Mouse (Mus musculus) ES-Bruce4 (cell line): ENCODE data around the gene Slu7. TPM values are rescaled to one million over a fixed set of nuclear protein-coding genes. Genes with fewer than 3 reads are reported as not detected.

Source experiments
- H3K27ac ChIP-seq: 2 replicates; pipeline ENCODE4 v1.5.1; 2012; ENCODE audit warnings: low read length, inconsistent platforms; ENCODE audit not compliant: insufficient read depth
- H3K27me3 ChIP-seq: 2 replicates; pipeline ENCODE4 v1.6.1; 2012; ENCODE audit warnings: mild to moderate bottlenecking, low read length, inconsistent platforms; ENCODE audit not compliant: control insufficient read depth, poor library complexity, insufficient read depth, severe bottlenecking
- H3K36me3 ChIP-seq: 2 replicates; pipeline ENCODE4 v1.6.1; 2012; ENCODE audit warnings: inconsistent platforms, mild to moderate bottlenecking, low read length, moderate library complexity; ENCODE audit not compliant: control insufficient read depth, poor library complexity, insufficient read depth, severe bottlenecking
- H3K4me1 ChIP-seq: one replicate; pipeline ENCODE4 v1.8.1; 2011; ENCODE audit warnings: low read length; ENCODE audit not compliant: control insufficient read depth, insufficient read depth
- H3K4me3 ChIP-seq: 2 replicates; pipeline ENCODE4 v1.5.1; 2011; ENCODE audit warnings: low read depth, mild to moderate bottlenecking, low read length
- H3K9ac ChIP-seq: 2 replicates; pipeline ENCODE4 v1.6.1; 2012; ENCODE audit warnings: low read depth, mild to moderate bottlenecking, inconsistent platforms; ENCODE audit not compliant: poor library complexity, severe bottlenecking
- H3K9me3 ChIP-seq: replicated peaks from 2 replicates; pipeline ENCODE4 v1.6.1; 2012; ENCODE audit warnings: mild to moderate bottlenecking, low read length, inconsistent platforms; ENCODE audit not compliant: control insufficient read depth, poor library complexity, insufficient read depth, severe bottlenecking
- CTCF ChIP-seq: IDR thresholded peaks from one replicate; pipeline ENCODE4 v1.8.1; 2011; ENCODE audit warnings: low read depth, low read length
- EP300 ChIP-seq: IDR thresholded peaks from 2 replicates; pipeline ENCODE4 v1.6.1; 2011; ENCODE audit warnings: low read depth, low read length; ENCODE audit not compliant: insufficient read depth
- POLR2A ChIP-seq: IDR thresholded peaks from one replicate; pipeline ENCODE4 v1.8.1; 2011; ENCODE audit warnings: low read length; ENCODE audit not compliant: insufficient read depth
- polyA plus RNA-seq: library from polyadenylated mRNA; stranded (reverse); fragments of >200 nt; gene quantifications from 2 replicates; pipeline ENCODE4 v1.2.4, GENCODE M21; 2011; ENCODE audit warnings: low read depth; ENCODE audit not compliant: missing spikeins, insufficient read depth, insufficient read length

Gene Slu7
- polyA plus RNA-seq, 1 experiment = 51.1 TPM

DNA sequence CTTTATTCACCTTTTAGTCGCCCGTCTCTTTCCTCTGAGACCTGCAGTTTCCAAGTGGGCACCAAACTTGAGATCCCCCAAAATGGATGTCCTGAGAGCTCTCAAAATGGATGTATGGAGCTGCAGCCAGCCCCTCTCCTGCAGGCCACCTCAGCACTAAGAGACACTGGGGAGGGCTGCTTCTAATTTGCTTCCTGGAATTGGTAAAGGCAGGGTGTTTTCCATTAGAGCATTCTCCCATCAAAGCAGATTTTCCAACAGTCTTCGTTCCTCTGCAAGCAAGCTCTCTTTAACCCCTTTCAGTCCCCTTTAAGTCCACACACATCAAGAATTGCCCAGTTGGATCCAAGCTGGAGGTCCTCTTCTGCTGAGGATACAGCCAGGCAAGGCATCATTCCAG is 45.8 kb downstream of the Slu7 start:
- no peak for TF ChIP-seq POLR2A
- TF ChIP-seq CTCF = no peak
- TF ChIP-seq EP300 = no peak
- no peak overlapping the region for H3K9ac ChIP-seq
- H3K9me3 ChIP-seq = no peaks in the 10 kb centered on the region
- no peaks in the 10 kb centered on the region for H3K4me1 ChIP-seq
- no peaks in the 10 kb centered on the region for H3K27me3 ChIP-seq
- no peak overlapping the region for H3K4me3 ChIP-seq
- H3K27ac ChIP-seq = no peak overlapping the region
- H3K36me3 ChIP-seq = no peaks in the 10 kb centered on the region

- Histone ChIP-seq H3K27ac (no peak overlapping the region), H3K36me3 (no peaks in the 10 kb centered on the region), H3K27me3 (no peaks in the 10 kb centered on the region), H3K9ac (no peak overlapping the region), H3K4me3 (no peak overlapping the region), H3K4me1 (no peaks in the 10 kb centered on the region), H3K9me3 (no peaks in the 10 kb centered on the region)
- TF ChIP-seq POLR2A (no peak), EP300 (no peak), CTCF (no peak)
These were observed 47.0 kb downstream of the Slu7 start for GRCm38 (mm10) chr11:43480561-43480960.

DNA sequence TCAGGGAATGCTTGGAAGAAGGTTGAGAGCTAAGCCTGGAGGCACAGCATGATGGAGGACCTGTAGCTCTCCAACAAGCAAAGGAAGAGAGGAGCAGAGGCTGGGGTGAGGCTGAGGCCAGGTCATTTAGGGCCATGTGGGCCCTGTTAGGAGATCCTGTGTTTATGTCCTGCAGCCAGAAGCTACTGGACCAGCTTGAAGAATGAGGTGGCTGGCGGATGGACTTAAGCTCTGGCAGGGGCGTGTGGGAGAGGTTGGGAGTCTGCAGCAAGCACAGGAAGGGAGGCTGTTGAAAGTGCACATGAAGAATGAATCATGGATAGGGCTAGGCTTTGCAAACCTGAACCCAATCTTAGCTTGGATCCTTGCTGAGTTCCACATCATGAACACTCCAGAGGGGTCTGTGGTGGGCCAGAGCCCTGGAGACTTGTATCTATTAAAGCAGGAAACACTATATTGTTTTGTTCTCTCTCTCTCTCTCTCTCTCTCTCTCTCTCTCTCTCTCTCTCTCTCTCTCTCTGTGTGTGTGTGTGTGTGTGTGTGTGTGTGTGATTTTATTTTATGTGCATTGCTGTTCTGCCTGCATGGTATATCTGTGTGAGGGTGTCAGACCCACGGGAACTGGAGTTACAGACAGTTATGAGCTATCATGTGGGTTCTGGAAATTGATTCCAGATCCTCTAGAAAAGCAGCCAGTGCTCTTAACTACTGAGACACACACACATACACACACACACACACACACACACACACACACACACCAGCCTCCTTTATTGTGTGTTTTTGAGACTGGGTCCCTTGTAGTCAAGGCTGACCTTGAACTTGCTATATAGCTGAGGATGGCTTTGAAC is 48.4 kb downstream of the Slu7 start:
- no peak for TF ChIP-seq POLR2A
- no peak for TF ChIP-seq EP300
- no peak for TF ChIP-seq CTCF
- Histone ChIP-seq H3K27me3 (no peaks in the 10 kb centered on the region), H3K4me1 (no peaks in the 10 kb centered on the region), H3K36me3 (no peaks in the 10 kb centered on the region), H3K27ac (no peak overlapping the region), H3K4me3 (no peak overlapping the region), H3K9ac (no peak overlapping the region), H3K9me3 (no peaks in the 10 kb centered on the region)

DNA sequence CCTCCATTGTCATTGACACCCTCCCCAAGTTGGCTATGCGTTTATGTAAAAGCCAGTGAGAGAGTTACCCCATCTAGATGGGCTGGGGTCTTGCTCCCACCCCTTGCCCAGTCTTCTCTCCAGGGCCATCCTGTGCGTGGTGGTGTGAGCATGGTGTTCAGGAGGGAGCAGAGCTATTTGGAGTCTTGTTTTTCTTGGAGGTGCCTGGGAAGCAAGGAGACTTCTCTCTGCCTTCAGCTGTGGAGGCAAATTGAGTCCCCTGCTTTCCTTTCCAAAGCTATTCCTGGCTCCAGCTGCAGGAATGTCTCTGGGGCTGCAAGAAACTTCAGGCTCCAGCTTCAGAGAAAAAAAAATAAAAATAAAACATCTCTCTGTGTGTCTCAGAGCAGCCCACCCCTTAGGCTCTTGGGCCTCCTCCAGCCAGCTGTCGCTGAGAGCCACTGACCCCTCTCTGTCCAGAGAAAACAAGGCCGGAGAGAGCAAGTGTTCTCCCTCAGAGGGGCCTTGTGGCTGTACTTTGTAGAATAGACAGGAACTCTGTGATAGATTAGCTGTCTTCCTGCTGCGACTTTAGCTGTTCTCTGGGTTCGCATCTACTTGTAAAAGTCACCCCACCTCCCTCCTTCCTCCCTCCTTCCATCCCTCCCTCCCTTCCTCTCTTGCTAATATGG is 49.7 kb downstream of the Slu7 start:
- no peak overlapping the region for H3K4me3 ChIP-seq
- no peaks in the 10 kb centered on the region for H3K9me3 ChIP-seq
- TF ChIP-seq CTCF = no peak
- no peak for TF ChIP-seq POLR2A
- H3K9ac ChIP-seq = no peak overlapping the region
- H3K27ac ChIP-seq = no peak overlapping the region
- no peaks in the 10 kb centered on the region for H3K36me3 ChIP-seq
- no peaks in the 10 kb centered on the region for H3K27me3 ChIP-seq
- no peaks in the 10 kb centered on the region for H3K4me1 ChIP-seq

DNA sequence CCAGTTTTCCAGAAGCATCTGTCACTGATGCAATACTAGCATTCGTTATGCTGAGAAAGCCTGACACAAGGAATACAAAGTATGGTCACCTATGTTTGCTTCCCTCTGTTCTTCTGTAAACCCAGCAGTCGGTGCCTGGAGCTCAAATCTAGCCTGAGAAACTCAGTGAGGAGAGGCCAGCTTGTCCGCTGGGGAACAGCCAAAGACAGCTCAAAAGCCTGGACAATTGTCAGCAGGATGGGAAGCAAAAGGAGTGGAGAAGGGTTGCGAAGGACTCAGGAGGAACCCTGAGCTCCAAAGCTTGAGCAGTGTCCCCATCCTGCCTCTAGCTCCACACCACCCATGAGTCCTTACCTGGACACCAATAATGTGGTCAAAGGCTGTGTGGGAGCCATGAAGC is 50.5 kb downstream of the Slu7 start:
- Histone ChIP-seq H3K4me1 (no peaks in the 10 kb centered on the region), H3K9ac (no peak overlapping the region), H3K36me3 (no peaks in the 10 kb centered on the region), H3K4me3 (no peak overlapping the region), H3K27me3 (no peaks in the 10 kb centered on the region), H3K27ac (no peak overlapping the region), H3K9me3 (no peaks in the 10 kb centered on the region)
- TF ChIP-seq EP300 (no peak), CTCF (no peak), POLR2A (no peak)

GRCm38 (mm10) chr11:43484652-43485051 is 51.1 kb downstream of the Slu7 start:
- no peak overlapping the region for H3K4me3 ChIP-seq
- no peak overlapping the region for H3K27ac ChIP-seq
- TF ChIP-seq EP300 = no peak
- TF ChIP-seq POLR2A = no peak
- no peak for TF ChIP-seq CTCF
- H3K9me3 ChIP-seq = no peaks in the 10 kb centered on the region
- H3K9ac ChIP-seq = no peak overlapping the region
- no peaks in the 10 kb centered on the region for H3K36me3 ChIP-seq
- no peaks in the 10 kb centered on the region for H3K4me1 ChIP-seq
- no peaks in the 10 kb centered on the region for H3K27me3 ChIP-seq
